ENCODE assay signal across 19 mouse cellular contexts in genomic region chr13:52298362-52298761, GRCm38 (mm10).
DNase-seq lines count a peak whose midpoint lies in the region; ATAC-seq and TF ChIP-seq lines count a peak whose summit lies in the region.
"Had no signal": no experiment of that assay in that cellular context is flagged by ENCODE, and none has a peak within 500 bp of the region (broad histone marks: within the 10 kb centered on the region; RNA-seq: fewer than 3 reads in every experiment).

No protein-coding gene starts in this region.

- no peaks in the 10 kb centered on the region for H3K27me3 ChIP-seq in forebrain, embryonic 15.5 days
- no peaks in the 10 kb centered on the region for H3K27me3 ChIP-seq in forebrain, embryonic 11.5 days (ENCODE audit: control insufficient read depth, insufficient read depth, low read length)
- no peaks in the 10 kb centered on the region for H3K27me3 ChIP-seq in midbrain, embryonic 14.5 days (ENCODE audit: control insufficient read depth, insufficient read depth, low read length)
- no peaks in the 10 kb centered on the region for H3K27me3 ChIP-seq in midbrain, embryonic 16.5 days (ENCODE audit: control insufficient read depth, insufficient read depth, low read depth, low read length)
- H3K27me3 ChIP-seq in forebrain, postnatal 0 days (ENCODE audit: insufficient read depth, low read length), result no peaks in the 10 kb centered on the region
- H3K27me3 ChIP-seq: heart, embryonic 12.5 days; hindbrain, embryonic 15.5 days had no signal

- peaks cover 11% of the 10 kb centered on the region; the same call in 1 of the 2 replicates for H3K4me1 ChIP-seq in forebrain, embryonic 15.5 days
- no peaks in the 10 kb centered on the region for H3K4me1 ChIP-seq in forebrain, embryonic 11.5 days (replicated peaks; ENCODE audit: control insufficient read depth, insufficient read depth, low read length)
- peaks cover 12% of the 10 kb centered on the region; the same call in 1 of the 2 replicates for H3K4me1 ChIP-seq in midbrain, embryonic 14.5 days (ENCODE audit: control insufficient read depth, insufficient read depth, low read length)
- peaks cover 7% of the 10 kb centered on the region for H3K4me1 ChIP-seq in midbrain, embryonic 16.5 days (ENCODE audit: control insufficient read depth, insufficient read depth, low read length)
- no peaks in the 10 kb centered on the region for H3K4me1 ChIP-seq in forebrain, postnatal 0 days (ENCODE audit: insufficient read depth)
- H3K4me1 ChIP-seq: heart, embryonic 12.5 days; hindbrain, embryonic 15.5 days had no signal

- peak; percentile 55 for ATAC-seq in forebrain, embryonic 15.5 days (replicated peaks)
- no peak for ATAC-seq in forebrain, embryonic 11.5 days (replicated peaks; ENCODE audit: low FRiP score)
- ATAC-seq in midbrain, embryonic 14.5 days (ENCODE audit: low FRiP score, low TSS enrichment), result no peak
- no peak for ATAC-seq in midbrain, embryonic 16.5 days
- peak; percentile 34; the same call in 1 of the 2 replicates for ATAC-seq in forebrain, postnatal 0 days
- ATAC-seq: intestine, embryonic 16.5 days had no signal

- no peak for TF ChIP-seq CTCF in forebrain, postnatal 0 days (IDR thresholded peaks at IDR 0.05; ENCODE audit: low read depth)

- no peaks in the 10 kb centered on the region for H3K9me3 ChIP-seq in forebrain, embryonic 15.5 days
- no peaks in the 10 kb centered on the region for H3K9me3 ChIP-seq in forebrain, embryonic 11.5 days (ENCODE audit: control insufficient read depth, low read length)
- H3K9me3 ChIP-seq in midbrain, embryonic 14.5 days (ENCODE audit: control insufficient read depth, low read length), result no peaks in the 10 kb centered on the region
- H3K9me3 ChIP-seq in midbrain, embryonic 16.5 days (replicated peaks; ENCODE audit: control insufficient read depth, low read length, poor library complexity, severe bottlenecking), result no peaks in the 10 kb centered on the region
- H3K9me3 ChIP-seq in forebrain, postnatal 0 days (ENCODE audit: low read length), result no peaks in the 10 kb centered on the region
- H3K9me3 ChIP-seq: heart, embryonic 12.5 days; hindbrain, embryonic 15.5 days had no signal

- H3K27ac ChIP-seq in forebrain, embryonic 15.5 days (replicated peaks), result 0 out of 2 replicates have a peak overlapping the region, but pooled peaks have one; percentile 21
- no peak overlapping the region for H3K27ac ChIP-seq in forebrain, embryonic 11.5 days (ENCODE audit: low read depth, low read length)
- peak overlapping the region; percentile 64; the same call in 1 of the 2 replicates for H3K27ac ChIP-seq in midbrain, embryonic 14.5 days (replicated peaks; ENCODE audit: low read depth, low read length)
- no peak overlapping the region for H3K27ac ChIP-seq in midbrain, embryonic 16.5 days (ENCODE audit: low read length)
- H3K27ac ChIP-seq in forebrain, postnatal 0 days (ENCODE audit: low read depth, low read length), result no peak overlapping the region
- H3K27ac ChIP-seq: hindbrain, embryonic 15.5 days had no signal

- H3K4me3 ChIP-seq in forebrain, embryonic 15.5 days, result no peak overlapping the region
- H3K4me3 ChIP-seq in forebrain, embryonic 11.5 days (ENCODE audit: low read depth, low read length), result no peak overlapping the region
- no peak overlapping the region for H3K4me3 ChIP-seq in midbrain, embryonic 14.5 days (replicated peaks; ENCODE audit: low read depth, low read length)
- no peak overlapping the region for H3K4me3 ChIP-seq in midbrain, embryonic 16.5 days (ENCODE audit: low read depth, low read length)
- H3K4me3 ChIP-seq in forebrain, postnatal 0 days (ENCODE audit: low read depth, low read length), result no peak overlapping the region
- H3K4me3 ChIP-seq: heart, embryonic 12.5 days; hindbrain, embryonic 15.5 days had no signal

- H3K4me2 ChIP-seq in forebrain, embryonic 15.5 days (replicated peaks), result no peak overlapping the region
- no peak overlapping the region for H3K4me2 ChIP-seq in forebrain, embryonic 11.5 days (ENCODE audit: low read depth, low read length, severe bottlenecking)
- H3K4me2 ChIP-seq in midbrain, embryonic 14.5 days (ENCODE audit: low read length), result no peak overlapping the region
- H3K4me2 ChIP-seq in midbrain, embryonic 16.5 days (ENCODE audit: low read length), result no peak overlapping the region
- H3K4me2 ChIP-seq in forebrain, postnatal 0 days (ENCODE audit: low read depth), result no peak overlapping the region
- H3K4me2 ChIP-seq: heart, embryonic 12.5 days; hindbrain, embryonic 15.5 days had no signal

- DNase-seq in forebrain, embryonic 11.5 days (ENCODE audit: low spot score), result no peak
- no peak for DNase-seq in midbrain, embryonic 14.5 days
- peak; percentile 8 for DNase-seq in brain, embryonic 18.5 days (ENCODE audit: low read depth, low spot score)
- DNase-seq in forebrain, postnatal 0 days, result peak; percentile 25
- DNase-seq in testis, postnatal 14 days (ENCODE audit: low spot score), result no peak
- DNase-seq: adrenal gland, adult 8-10 months; adrenal gland, postnatal 36 days; cerebellum, adult 11-12 months; cerebellum, adult 9-10 months; cerebellum, postnatal 25 days; gastrocnemius, postnatal 36 days; heart, adult 18-20 months; heart, postnatal 36 days; kidney, adult 2 months had no signal

- 29% methylated on average over 5 of the region's 5 CpGs for WGBS in forebrain, embryonic 15.5 days
- WGBS in forebrain, embryonic 11.5 days, result 74% methylated on average over 5 of the region's 5 CpGs
- WGBS in midbrain, embryonic 14.5 days, result 57% methylated on average over 5 of the region's 5 CpGs
- 61% methylated on average over 5 of the region's 5 CpGs for WGBS in midbrain, embryonic 16.5 days
- 28% methylated on average over 5 of the region's 5 CpGs for WGBS in forebrain, postnatal 0 days

- no peaks in the 10 kb centered on the region for H3K36me3 ChIP-seq in forebrain, embryonic 15.5 days
- no peaks in the 10 kb centered on the region for H3K36me3 ChIP-seq in forebrain, embryonic 11.5 days (ENCODE audit: control insufficient read depth, insufficient read depth, low read length)
- no peaks in the 10 kb centered on the region for H3K36me3 ChIP-seq in midbrain, embryonic 14.5 days (ENCODE audit: control insufficient read depth, insufficient read depth, low read length)
- no peaks in the 10 kb centered on the region for H3K36me3 ChIP-seq in midbrain, embryonic 16.5 days (ENCODE audit: control insufficient read depth, insufficient read depth, low read length)
- H3K36me3 ChIP-seq in forebrain, postnatal 0 days (ENCODE audit: insufficient read depth), result no peaks in the 10 kb centered on the region
- H3K36me3 ChIP-seq: heart, embryonic 12.5 days; hindbrain, embryonic 15.5 days had no signal

- H3K9ac ChIP-seq in forebrain, embryonic 15.5 days (replicated peaks), result no peak overlapping the region
- no peak overlapping the region for H3K9ac ChIP-seq in forebrain, embryonic 11.5 days (ENCODE audit: low read length)
- no peak overlapping the region for H3K9ac ChIP-seq in midbrain, embryonic 14.5 days (replicated peaks; ENCODE audit: low read length)
- no peak overlapping the region for H3K9ac ChIP-seq in midbrain, embryonic 16.5 days (ENCODE audit: low read depth, low read length)
- H3K9ac ChIP-seq in forebrain, postnatal 0 days, result no peak overlapping the region
- H3K9ac ChIP-seq: heart, embryonic 12.5 days; hindbrain, embryonic 15.5 days had no signal

Comparison
In these comparisons a context has a peak if more than half of its experiments do, and no peak if none do; other contexts are left out.
1. ATAC-seq: peak in forebrain, embryonic 15.5 days (single experiment) and forebrain, postnatal 0 days (single experiment); none in forebrain, embryonic 11.5 days (single experiment), midbrain, embryonic 14.5 days (single experiment) and midbrain, embryonic 16.5 days (single experiment).
2. H3K27ac ChIP-seq: peak in forebrain, embryonic 15.5 days (single experiment) and midbrain, embryonic 14.5 days (single experiment); none in forebrain, embryonic 11.5 days (single experiment), midbrain, embryonic 16.5 days (single experiment) and forebrain, postnatal 0 days (single experiment).
3. DNase-seq: peak in brain, embryonic 18.5 days (single experiment) and forebrain, postnatal 0 days (single experiment); none in forebrain, embryonic 11.5 days (single experiment), midbrain, embryonic 14.5 days (single experiment) and testis, postnatal 14 days (single experiment).